Mouse (Mus musculus) layer of hippocampus, postnatal 36 days (tissue): Measurements from ENCODE around the gene Hhatl. TPM values are rescaled to one million over a fixed set of nuclear protein-coding genes. Genes with fewer than 3 reads are reported as not detected.

Experiments
- DNase-seq, 2 experiments: peaks; one replicate each; pipeline ENCODE4 v3.0.0; 2022
- total RNA-seq, 2 experiments: library from RNA; stranded (reverse); gene quantifications; 2 replicates each; pipeline ENCODE4 v1.2.3; 2021

Gene Hhatl
- total RNA-seq: 10 to 100 TPM; 14.6 to 15.9 TPM

GRCm38 (mm10) chr9:121791757-121792521, at the start of gene Hhatl:
Gene Hhatl, minus strand, starts transcription at chr9:121792507.
- no peak for DNase-seq

GRCm38 (mm10) chr9:121839622-121839965, 47.3 kb upstream of the Hhatl start:
- DNase-seq: no peak

GRCm38 (mm10) chr9:121838829-121839621, 46.7 kb upstream of the Hhatl start, which contains the start of gene Ccdc13:
Gene Ccdc13, minus strand, starts transcription at chr9:121839461.
- DNase-seq: peak; percentile 85 to 86

GRCm38 (mm10) chr9:121838008-121838407, 45.7 kb upstream of the Hhatl start:
- no peak for DNase-seq

GRCm38 (mm10) chr9:121833825-121834224, 41.5 kb upstream of the Hhatl start:
- DNase-seq: no peak

GRCm38 (mm10) chr9:121830956-121831293, 38.6 kb upstream of the Hhatl start:
- peak; percentile 71 to 81 for DNase-seq

- DNase-seq: no peak
Measured at GRCm38 (mm10) chr9:121830243-121830955, 38.1 kb upstream of the Hhatl start.

GRCm38 (mm10) chr9:121829270-121829992, 37.1 kb upstream of the Hhatl start:
- no peak for DNase-seq

- no peak for DNase-seq
Measured at GRCm38 (mm10) chr9:121828314-121828713, 36.0 kb upstream of the Hhatl start.

GRCm38 (mm10) chr9:121826356-121826755, 34.0 kb upstream of the Hhatl start:
- no peak for DNase-seq

- DNase-seq: no peak
Measured at GRCm38 (mm10) chr9:121823991-121824390, 31.7 kb upstream of the Hhatl start.

- DNase-seq: no peak
Measured at GRCm38 (mm10) chr9:121823051-121823450, 30.7 kb upstream of the Hhatl start.

GRCm38 (mm10) chr9:121822585-121822991, 30.3 kb upstream of the Hhatl start:
- DNase-seq: peak in 1 of 2 experiments; percentile 68

- no peak for DNase-seq
Measured at GRCm38 (mm10) chr9:121820765-121821164, 28.5 kb upstream of the Hhatl start.

GRCm38 (mm10) chr9:121819771-121820471, 27.6 kb upstream of the Hhatl start:
- no peak for DNase-seq

- no peak for DNase-seq
Measured at GRCm38 (mm10) chr9:121819073-121819770, 26.9 kb upstream of the Hhatl start.

GRCm38 (mm10) chr9:121815183-121815582, 22.9 kb upstream of the Hhatl start:
- DNase-seq: no peak

- DNase-seq: peak; percentile 71 to 73
Measured at GRCm38 (mm10) chr9:121810081-121810821, 17.9 kb upstream of the Hhatl start.

- no peak for DNase-seq
Measured at GRCm38 (mm10) chr9:121808511-121808910, 16.2 kb upstream of the Hhatl start.

- DNase-seq: no peak
Measured at GRCm38 (mm10) chr9:121807947-121808346, 15.6 kb upstream of the Hhatl start.
